1 mouse cellular context compared by ENCODE assay signal in genomic region chr2:125233537-125233936, GRCm38 (mm10).
TF ChIP-seq lines count a peak whose summit lies in the region.

No protein-coding gene starts in this region.

TF ChIP-seq in MEL, 35 proteins besides CTCF, POLR2A, EP300 and RAD21 (continued from another document):
- TF ChIP-seq RCOR1 (IDR thresholded peaks at IDR 0.05; ENCODE audit: low read depth, low read length), result peak; percentile 93
- TF ChIP-seq ETS1 (IDR thresholded peaks at IDR 0.05; ENCODE audit: low read depth, low read length), result peak; percentile 86
- TF ChIP-seq NRF1 (IDR thresholded peaks at IDR 0.05; ENCODE audit: insufficient read depth, low read depth, low read length, poor library complexity, severe bottlenecking), result no peak
- no peak for TF ChIP-seq HCFC1 (IDR thresholded peaks at IDR 0.05; ENCODE audit: low read depth, low read length)
- peak; percentile 52; the same call in 1 of the 2 replicates for TF ChIP-seq MAZ (IDR thresholded peaks at IDR 0.05; ENCODE audit: low read depth, low read length)
- TF ChIP-seq KAT2A (conservative IDR thresholded peaks at IDR 0.05; ENCODE audit: low read depth, low read length), result no peak
- TF ChIP-seq MXI1 (IDR thresholded peaks at IDR 0.05; ENCODE audit: low read depth, low read length), result no peak
- TF ChIP-seq MEF2A (IDR thresholded peaks at IDR 0.05; ENCODE audit: extremely low read depth, insufficient replicate concordance, low read depth, low read length, poor library complexity, severe bottlenecking), result no peak
- no peak for TF ChIP-seq POLR2AphosphoS5 (IDR thresholded peaks at IDR 0.05; ENCODE audit: borderline replicate concordance, low read depth, low read length)
- no peak for TF ChIP-seq ZMIZ1 (IDR thresholded peaks at IDR 0.05; ENCODE audit: low read depth, low read length)
- no peak for TF ChIP-seq CHD2 (IDR thresholded peaks at IDR 0.05; ENCODE audit: low read length)
